Mouse (Mus musculus) embryonic facial prominence, embryonic 13.5 days (tissue): Measurements from ENCODE around the gene Cbx3. TPM values are rescaled to one million over a fixed set of nuclear protein-coding genes. Genes with fewer than 3 reads are reported as not detected.
"Not testable (repeated sequence)": the region's sequence is repeated elsewhere in the genome, so short reads cannot be mapped to it uniquely, and the experiment has no call there.

Source experiments
- ATAC-seq: fragments of 200-750 bp; cut with Nextera tagmentation; 2 replicates; pipeline ENCODE4 v1.8.0; 2017; ENCODE audit warnings: low read depth; ENCODE audit not compliant: insufficient number of reproducible peaks, insufficient read depth, low FRiP score, low TSS enrichment
- H3K27ac ChIP-seq: fragments of 300-500 bp; sonication (generic); 2 replicates; pipeline ENCODE4 v1.5.1; 2015; ENCODE audit warnings: moderate library complexity, mild to moderate bottlenecking, inconsistent platforms
- H3K27me3 ChIP-seq: fragments of 300-500 bp; sonication (generic); 2 replicates; pipeline ENCODE4 v1.6.1; 2015; ENCODE audit warnings: mild to moderate bottlenecking, inconsistent platforms
- H3K36me3 ChIP-seq: fragments of 300-500 bp; sonication (generic); 2 replicates; pipeline ENCODE4 v1.6.1; 2015; ENCODE audit warnings: mild to moderate bottlenecking, inconsistent platforms
- H3K4me1 ChIP-seq: fragments of 300-500 bp; sonication (generic); 2 replicates; pipeline ENCODE4 v1.6.1; 2015; ENCODE audit warnings: inconsistent platforms
- H3K4me2 ChIP-seq: fragments of 300-500 bp; sonication (generic); 2 replicates; pipeline ENCODE4 v1.6.1; 2015; ENCODE audit warnings: moderate library complexity, mild to moderate bottlenecking, inconsistent platforms
- H3K4me3 ChIP-seq: fragments of 300-500 bp; sonication (generic); 2 replicates; pipeline ENCODE4 v1.5.1; 2015; ENCODE audit warnings: mild to moderate bottlenecking, inconsistent platforms
- H3K9ac ChIP-seq: fragments of 300-500 bp; sonication (generic); 2 replicates; pipeline ENCODE4 v1.6.1; 2015; ENCODE audit warnings: mild to moderate bottlenecking, inconsistent platforms
- H3K9me3 ChIP-seq: fragments of 300-500 bp; sonication (generic); 2 replicates; pipeline ENCODE4 v1.6.1; 2016; ENCODE audit warnings: inconsistent platforms
- WGBS: fragments of 180-500 bp; shearing (Covaris S2); methylation state at CpG from one replicate; pipeline ENCODE4 v1.1.7; 2015; ENCODE audit warnings: mixed read lengths; 5-methylcytosine and 5-hydroxymethylcytosine counted together
- polyA plus RNA-seq: library from polyadenylated mRNA; unstranded; fragments of >200 nt; fragmentation: Nextera tagmentation; extraction: Ambion mirVana; gene quantifications from 2 replicates; pipeline ENCODE4 v1.2.1, GENCODE M21; 2015

Cbx3 gene
- polyA plus RNA-seq, 1 experiment from 2014 or later: 550 TPM

DNA sequence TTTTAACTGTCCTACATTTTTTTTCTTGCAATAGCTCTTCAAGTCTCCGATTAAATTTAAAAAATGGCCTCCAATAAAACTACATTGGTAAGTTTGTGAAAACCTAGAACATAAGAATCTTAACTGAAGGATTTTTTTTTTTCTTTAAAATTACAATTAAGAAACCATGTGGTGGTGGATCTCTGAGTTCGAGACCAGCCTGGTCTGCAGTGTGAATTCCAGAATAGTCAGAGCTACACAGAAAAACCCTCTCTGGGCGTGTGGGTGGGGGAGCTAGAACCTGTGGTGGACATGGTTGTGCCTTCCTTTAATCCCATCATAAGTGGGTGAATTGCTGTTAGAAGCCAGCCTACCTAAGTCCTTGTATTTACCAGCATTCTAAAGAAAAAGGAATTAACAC lies 1.6 kb downstream of the Cbx3 start:
- no peak for ATAC-seq
- Histone ChIP-seq H3K4me3 (peak overlapping the region; percentile 98), H3K27ac (peak overlapping the region; percentile 44; the same call in 1 of the 2 replicates), H3K36me3 (peaks cover 41% of the 10 kb centered on the region), H3K9ac (peak overlapping the region; percentile 100), H3K27me3 (no peaks in the 10 kb centered on the region), H3K4me1 (peaks cover 19% of the 10 kb centered on the region), H3K9me3 (no peaks in the 10 kb centered on the region), H3K4me2 (peak overlapping the region; percentile 66)
- WGBS: 8% methylated on average over 3 of the region's 3 CpGs

DNA sequence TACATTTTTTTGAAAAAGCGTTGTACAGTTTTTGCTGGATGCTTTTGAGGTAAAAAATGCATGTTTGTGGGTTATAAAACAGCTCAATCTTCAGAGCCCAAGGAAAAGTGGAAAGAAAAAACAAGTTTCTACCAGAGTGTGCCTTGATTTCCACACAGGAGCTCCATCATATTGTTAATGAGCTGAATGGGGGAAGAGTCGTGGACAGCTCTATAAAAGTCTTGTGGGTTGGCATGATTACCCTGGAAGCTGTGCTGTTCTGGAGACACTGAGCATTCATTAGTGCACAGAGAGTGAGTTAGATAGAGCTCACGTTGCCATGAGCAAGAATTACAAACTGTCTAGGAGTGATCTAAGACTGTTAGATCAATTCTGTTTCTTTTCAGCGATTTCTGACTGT lies 2.1 kb downstream of the Cbx3 start:
- Histone ChIP-seq H3K27me3 (no peaks in the 10 kb centered on the region), H3K4me1 (peaks cover 16% of the 10 kb centered on the region), H3K9me3 (no peaks in the 10 kb centered on the region), H3K27ac (peak overlapping the region; percentile 44; the same call in 1 of the 2 replicates), H3K4me3 (peak overlapping the region; percentile 98), H3K4me2 (peak overlapping the region; percentile 66), H3K9ac (peak overlapping the region; percentile 100), H3K36me3 (peaks cover 41% of the 10 kb centered on the region)
- WGBS: 36% methylated on average over 4 of the region's 4 CpGs
- no peak for ATAC-seq

DNA sequence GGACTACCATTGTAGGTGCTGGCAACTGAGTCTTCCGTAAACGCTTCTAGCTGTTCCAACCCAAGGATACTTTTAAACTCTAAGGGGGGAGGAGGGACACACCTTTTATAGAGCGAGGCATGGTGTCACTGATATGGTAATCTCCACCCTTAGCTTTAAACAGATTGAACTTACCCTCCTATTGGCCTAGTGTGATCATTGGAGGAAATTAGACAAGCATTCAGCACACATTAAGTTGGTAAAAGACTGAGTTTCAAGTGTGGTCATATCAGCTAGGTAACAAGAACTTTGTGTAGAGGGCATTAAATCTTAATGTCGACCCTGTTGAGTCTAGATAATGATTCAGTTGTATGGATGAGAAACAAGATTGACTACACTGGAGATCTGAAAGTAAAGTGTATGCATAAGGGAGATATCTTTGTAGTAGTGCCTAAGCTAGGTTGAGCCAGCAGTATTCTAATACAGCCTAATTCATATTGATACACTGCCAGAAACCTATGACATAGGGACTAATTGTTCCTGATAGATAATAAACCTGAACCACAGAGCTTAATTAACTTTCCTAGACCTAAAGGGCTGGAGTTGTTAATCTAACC lies 9.1 kb downstream of the Cbx3 start:
- no peak for ATAC-seq
- 96% methylated on average over 4 of the region's 4 CpGs for whole genome bisulfite sequencing
- no peak overlapping the region for H3K27ac ChIP-seq

DNA sequence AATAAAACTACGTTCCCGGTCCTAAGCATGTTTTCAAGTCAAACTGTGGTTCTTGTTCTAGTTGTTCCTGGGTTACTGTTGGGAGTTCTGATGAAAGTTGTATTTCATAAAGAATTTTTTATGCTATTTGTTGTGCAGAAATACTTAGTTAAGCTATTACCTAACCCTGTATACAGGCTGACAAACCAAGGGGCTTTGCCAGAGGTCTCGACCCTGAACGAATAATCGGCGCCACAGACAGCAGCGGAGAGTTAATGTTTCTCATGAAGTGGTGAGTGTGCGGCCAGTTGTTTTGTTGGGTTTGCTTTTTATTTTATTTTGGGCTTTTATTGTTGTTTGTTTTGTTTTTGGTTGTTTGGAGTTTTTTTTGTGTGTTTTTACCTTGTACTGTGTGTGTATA lies 11.4 kb downstream of the Cbx3 start:
- Histone ChIP-seq H3K9ac (no peak overlapping the region), H3K9me3 (no peaks in the 10 kb centered on the region), H3K27me3 (no peaks in the 10 kb centered on the region), H3K36me3 (peaks cover 65% of the 10 kb centered on the region), H3K27ac (no peak overlapping the region), H3K4me2 (no peak overlapping the region), H3K4me3 (no peak overlapping the region), H3K4me1 (no peaks in the 10 kb centered on the region)
- no peak for ATAC-seq
- 93% methylated on average over 8 of the region's 8 CpGs for WGBS

More for the DNA sequence above, 9.1 kb downstream of the Cbx3 start:
- Histone ChIP-seq H3K9me3 (no peaks in the 10 kb centered on the region), H3K4me2 (no peak overlapping the region), H3K9ac (no peak overlapping the region), H3K4me3 (no peak overlapping the region), H3K4me1 (0 out of 2 replicates have a peak, but pooled peaks cover 2% of the 10 kb centered on the region), H3K36me3 (peaks cover 78% of the 10 kb centered on the region), H3K27me3 (no peaks in the 10 kb centered on the region)

DNA sequence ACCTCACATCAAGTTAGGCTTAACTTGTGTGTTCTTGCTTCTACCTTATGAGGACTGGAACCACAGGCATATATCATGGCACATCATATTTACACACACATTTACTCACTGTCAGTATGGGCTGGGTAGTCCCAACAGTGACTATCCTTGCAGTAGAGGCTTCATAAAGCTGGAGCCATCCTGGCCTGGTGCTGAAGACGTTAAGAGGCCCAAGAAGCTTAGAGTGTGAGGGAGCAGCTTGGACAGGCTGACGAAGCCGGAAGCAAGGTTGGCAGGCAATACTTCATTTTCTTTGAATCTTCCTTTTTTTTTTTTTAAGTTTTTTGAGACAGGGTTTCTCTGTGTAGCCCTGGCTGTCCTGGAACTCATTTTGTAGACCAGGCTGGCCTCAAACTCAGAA lies 13.7 kb downstream of the Cbx3 start:
- peaks cover 4% of the 10 kb centered on the region; the same call in 1 of the 2 replicates for H3K9me3 ChIP-seq
- H3K27ac ChIP-seq: no peak overlapping the region
- no peak overlapping the region for H3K4me3 ChIP-seq
- ATAC-seq: no peak
- no peaks in the 10 kb centered on the region for H3K27me3 ChIP-seq
- no peak overlapping the region for H3K9ac ChIP-seq
- H3K4me2 ChIP-seq: no peak overlapping the region
- H3K36me3 ChIP-seq: peaks cover 47% of the 10 kb centered on the region
- no peaks in the 10 kb centered on the region for H3K4me1 ChIP-seq
- WGBS: 95% methylated on average over 3 of the region's 3 CpGs

DNA sequence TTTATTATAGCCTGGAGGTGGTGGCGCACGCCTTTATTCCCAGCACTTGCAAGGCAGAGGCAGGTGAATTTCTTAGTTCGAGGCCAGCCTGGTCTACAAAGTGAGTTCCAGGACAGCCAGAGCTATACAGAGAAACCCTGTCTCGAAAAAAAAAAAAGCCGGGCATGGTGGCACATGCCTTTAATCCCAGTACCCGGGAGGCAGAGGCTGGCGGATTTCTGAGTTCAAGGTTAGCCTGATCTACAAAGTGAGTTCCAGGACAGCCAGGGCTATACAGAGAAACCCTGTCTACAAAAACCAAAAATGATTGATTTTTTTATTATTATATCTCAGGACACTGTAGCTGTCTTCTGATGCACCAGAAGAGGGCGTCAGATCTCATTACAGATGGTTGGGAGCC lies 14.4 kb downstream of the Cbx3 start:
- H3K27ac ChIP-seq, ATAC-seq, H3K27me3 ChIP-seq, H3K9ac ChIP-seq, H3K4me3 ChIP-seq, H3K4me1 ChIP-seq, H3K9me3 ChIP-seq, H3K4me2 ChIP-seq: not testable (repeated sequence)
- peaks cover 40% of the 10 kb centered on the region for H3K36me3 ChIP-seq
- WGBS: 88% methylated on average over 8 of the region's 8 CpGs

GRCm38 (mm10) chr6:51485646-51486045 lies 15.5 kb downstream of the Cbx3 start:
- Histone ChIP-seq H3K4me3 (no peak overlapping the region), H3K9ac (no peak overlapping the region), H3K4me1 (no peaks in the 10 kb centered on the region), H3K36me3 (peaks cover 29% of the 10 kb centered on the region), H3K27me3 (no peaks in the 10 kb centered on the region), H3K4me2 (no peak overlapping the region), H3K9me3 (peaks cover 4% of the 10 kb centered on the region; the same call in 1 of the 2 replicates), H3K27ac (no peak overlapping the region)
- WGBS: 65% methylated on average over 2 of the region's 2 CpGs
- ATAC-seq: no peak

DNA sequence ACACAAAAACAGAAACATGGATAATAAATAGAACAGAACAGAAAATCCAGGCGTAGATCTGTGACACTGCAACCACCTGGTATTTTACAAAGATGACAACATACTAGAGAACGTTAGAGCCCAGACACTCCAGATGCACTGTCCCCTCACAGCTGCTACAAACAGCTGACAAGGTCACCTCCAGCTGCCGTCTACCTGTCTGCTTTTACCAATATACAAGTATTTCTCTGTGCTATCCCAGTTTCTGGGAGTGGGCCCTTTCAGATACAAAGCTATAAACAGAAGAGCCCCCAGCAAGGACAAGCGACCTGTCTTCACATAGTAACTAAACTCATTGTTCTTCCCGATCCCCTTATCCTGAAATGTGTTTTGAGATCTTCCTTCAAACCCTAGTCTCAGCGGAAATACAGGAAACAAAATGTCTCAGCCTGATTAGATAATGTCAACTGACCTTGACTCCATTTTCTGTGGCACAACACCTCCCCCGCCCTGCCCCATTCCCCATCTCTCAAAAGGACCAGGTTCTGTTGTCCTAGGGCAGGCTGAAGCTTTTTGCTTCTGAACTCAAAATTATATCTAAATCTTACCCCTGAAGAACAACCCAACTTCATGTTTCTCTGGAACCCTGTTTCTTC lies 16.0 kb downstream of the Cbx3 start:
- no peak overlapping the region for H3K27ac ChIP-seq
- ATAC-seq: no peak
- peaks cover 24% of the 10 kb centered on the region for H3K36me3 ChIP-seq
- no peak overlapping the region for H3K4me3 ChIP-seq
- H3K9me3 ChIP-seq: peaks cover 4% of the 10 kb centered on the region; the same call in 1 of the 2 replicates
- no peaks in the 10 kb centered on the region for H3K27me3 ChIP-seq
- WGBS: 65% methylated on average over 7 of the region's 7 CpGs
- no peak overlapping the region for H3K4me2 ChIP-seq
- no peaks in the 10 kb centered on the region for H3K4me1 ChIP-seq
- no peak overlapping the region for H3K9ac ChIP-seq

DNA sequence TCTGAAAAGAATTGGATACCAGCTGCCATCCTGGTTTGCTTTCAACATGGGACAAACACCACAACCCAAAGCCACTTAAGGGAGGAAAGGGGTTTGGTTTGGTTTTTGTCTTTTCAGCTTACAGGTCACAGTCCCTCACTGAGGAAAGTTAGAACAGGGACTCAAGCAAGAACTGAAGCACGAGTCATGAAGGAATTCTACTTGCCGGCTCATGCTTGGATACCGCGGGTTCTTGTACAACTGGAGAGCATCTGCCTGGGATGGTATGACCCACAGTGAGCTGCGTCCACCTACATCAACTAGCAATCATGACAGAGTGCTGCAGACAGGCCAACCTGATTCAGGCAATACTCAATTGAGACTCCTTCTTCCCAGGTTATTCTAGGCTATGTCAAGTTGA lies 16.6 kb downstream of the Cbx3 start:
- Histone ChIP-seq H3K4me1 (no peaks in the 10 kb centered on the region), H3K27ac (no peak overlapping the region), H3K4me3 (no peak overlapping the region), H3K9ac (no peak overlapping the region), H3K4me2 (no peak overlapping the region), H3K36me3 (peaks cover 18% of the 10 kb centered on the region), H3K9me3 (peaks cover 4% of the 10 kb centered on the region; the same call in 1 of the 2 replicates), H3K27me3 (no peaks in the 10 kb centered on the region)
- ATAC-seq: no peak
- WGBS: 92% methylated on average over 5 of the region's 5 CpGs

DNA sequence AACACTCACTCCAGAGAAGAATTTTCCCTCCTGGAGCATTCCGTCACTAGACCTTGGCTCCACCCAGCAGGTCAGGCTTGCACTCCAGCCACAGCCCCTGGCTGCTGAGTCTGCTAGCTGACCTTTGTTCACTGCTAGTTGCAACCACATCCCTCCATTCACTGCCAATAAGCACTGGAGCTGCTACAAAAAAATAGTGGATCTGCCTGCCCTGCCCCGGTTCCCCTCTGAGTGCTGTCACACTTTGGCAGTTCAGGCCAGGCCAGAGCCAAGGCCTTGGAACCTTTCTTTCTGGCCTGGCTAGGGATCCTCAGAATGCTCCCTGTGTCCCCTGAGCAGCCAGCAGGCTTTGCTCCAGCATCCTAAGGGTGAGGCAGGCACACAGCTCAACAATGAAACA lies 19.6 kb downstream of the Cbx3 start:
- H3K4me2 ChIP-seq: no peak overlapping the region
- H3K36me3 ChIP-seq: no peaks in the 10 kb centered on the region; the same call in 1 of the 2 replicates
- H3K4me3 ChIP-seq: no peak overlapping the region
- H3K9ac ChIP-seq: 0 out of 2 replicates have a peak overlapping the region, but pooled peaks have one; percentile 6
- H3K4me1 ChIP-seq: no peaks in the 10 kb centered on the region
- 45% methylated on average over 2 of the region's 2 CpGs for WGBS
- H3K27ac ChIP-seq: no peak overlapping the region
- ATAC-seq: no peak
- no peaks in the 10 kb centered on the region for H3K27me3 ChIP-seq
- H3K9me3 ChIP-seq: peaks cover 4% of the 10 kb centered on the region; the same call in 1 of the 2 replicates

DNA sequence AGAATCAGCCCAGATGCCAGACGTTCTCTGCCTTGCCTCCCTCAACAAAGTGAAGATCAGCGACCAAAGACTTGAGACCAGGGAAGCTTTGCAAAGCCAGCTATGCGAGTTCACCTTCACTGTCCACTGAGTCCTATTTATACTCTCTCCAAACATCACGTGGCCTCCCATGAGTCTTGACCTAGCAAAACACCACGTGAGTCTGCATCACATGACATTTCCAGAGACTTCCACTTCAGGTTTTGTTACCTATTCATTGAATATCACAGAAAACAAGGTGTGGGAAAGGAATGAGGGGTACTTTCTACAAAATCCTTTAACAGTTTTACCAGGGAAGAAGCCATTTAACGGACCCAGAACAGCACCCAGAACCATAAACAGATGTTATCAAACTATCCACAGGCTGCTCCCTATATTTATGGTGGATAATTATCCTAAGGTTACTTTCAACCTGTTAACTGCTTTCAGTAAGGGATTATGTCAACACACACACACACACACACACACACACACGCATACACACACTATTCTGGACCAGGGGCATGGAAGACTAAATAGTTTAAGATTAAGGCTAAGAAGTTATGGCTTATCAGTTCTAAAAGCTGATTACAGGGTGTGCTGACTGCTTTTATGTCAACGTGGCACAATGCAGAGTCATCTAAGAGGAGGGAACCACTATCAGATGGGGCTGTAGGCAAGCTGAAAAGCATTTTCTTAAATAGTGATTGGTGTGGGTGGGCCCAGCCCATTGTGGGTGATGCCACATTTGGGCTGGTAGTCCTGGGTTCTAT lies 27.4 kb downstream of the Cbx3 start:
- H3K9me3 ChIP-seq: no peaks in the 10 kb centered on the region
- WGBS: 71% methylated on average over 8 of the region's 8 CpGs
- no peak overlapping the region for H3K4me3 ChIP-seq
- ATAC-seq: no peak
- H3K9ac ChIP-seq: no peak overlapping the region
- no peak overlapping the region for H3K4me2 ChIP-seq
- H3K36me3 ChIP-seq: no peaks in the 10 kb centered on the region
- no peak overlapping the region for H3K27ac ChIP-seq
- no peaks in the 10 kb centered on the region for H3K4me1 ChIP-seq
- no peaks in the 10 kb centered on the region for H3K27me3 ChIP-seq
